In the genomic region with DNA sequence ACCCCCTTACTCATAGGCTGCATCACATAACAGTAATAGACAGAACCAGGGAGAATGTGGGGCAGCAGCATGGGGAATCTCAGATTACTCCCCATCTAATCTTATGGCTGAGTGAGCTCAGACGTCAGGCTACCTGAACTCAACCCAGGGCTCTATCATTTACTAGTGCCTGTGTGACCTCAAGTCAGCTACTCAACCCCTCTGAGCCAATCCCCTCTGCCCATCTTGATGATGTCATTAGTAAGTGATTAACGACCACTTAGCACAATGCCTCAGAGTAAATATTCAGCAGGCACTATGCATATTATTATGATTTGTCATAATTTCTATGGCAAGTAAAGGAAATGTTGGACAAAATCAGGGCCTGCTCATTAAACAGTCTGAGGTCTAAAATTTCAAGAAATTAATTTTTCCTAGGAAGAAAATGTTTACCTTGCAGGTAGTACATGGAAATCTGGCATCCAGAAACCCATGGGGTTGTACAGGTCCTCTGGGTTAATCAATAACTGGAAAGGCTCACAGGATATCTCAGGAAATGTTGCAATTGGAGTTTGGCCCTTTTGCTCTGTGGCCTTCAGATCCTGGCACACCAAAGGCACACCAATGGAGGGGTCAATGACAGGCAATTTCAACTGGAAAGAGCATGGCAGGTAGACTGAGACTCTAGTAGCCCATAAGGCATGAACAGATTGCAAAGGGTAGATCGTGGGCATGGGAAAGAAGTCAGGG, we compare ENCODE assay signal across 21 mouse cellular contexts.
DNase-seq lines count a peak whose midpoint lies in the region; ATAC-seq lines count a peak whose summit lies in the region.
"Had no signal": no experiment of that assay in that cellular context is flagged by ENCODE, and none has a peak within 500 bp of the region (broad histone marks: within the 10 kb centered on the region; RNA-seq: fewer than 3 reads in every experiment).

No protein-coding gene starts in this region.

- peak; percentile 49 to 67 for DNase-seq in kidney, adult 8-10 months
- DNase-seq in kidney, postnatal 4 days: no peak
- peak; percentile 11 for DNase-seq in kidney, postnatal 14 days
- DNase-seq in liver, embryonic 13.5 days: no peak
- DNase-seq in layer of hippocampus, adult 11-12 months (ENCODE audit: low spot score): no peak
- no peak for DNase-seq in urinary bladder, postnatal 14 days (ENCODE audit: low spot score)
- DNase-seq in cerebellum, adult 9-10 months: no peak
- DNase-seq: adrenal gland, postnatal 14 days; cerebellum, adult 11-12 months; cerebellum, postnatal 36 days; gastrocnemius, adult 2 months; heart, postnatal 14 days; right cerebral cortex, adult 18-20 months; thymus, postnatal 4 days had no signal

- H3K4me2 ChIP-seq in liver, embryonic 13.5 days: no peak overlapping the region
- H3K4me2 ChIP-seq: hindbrain, embryonic 15.5 days; midbrain, embryonic 12.5 days; neural tube, embryonic 13.5 days had no signal

- 43% methylated on average over 3 of the region's 3 CpGs for WGBS in liver, embryonic 13.5 days (ENCODE audit: insufficient replicate concordance)

- 0 out of 2 replicates have a peak, but pooled peaks cover 4% of the 10 kb centered on the region for H3K9me3 ChIP-seq in liver, embryonic 13.5 days (replicated peaks)
- H3K9me3 ChIP-seq: forebrain, embryonic 10.5 days; heart, embryonic 10.5 days; hindbrain, embryonic 15.5 days; midbrain, embryonic 12.5 days; neural tube, embryonic 13.5 days had no signal

- no peaks in the 10 kb centered on the region for H3K4me1 ChIP-seq in liver, embryonic 13.5 days (replicated peaks)
- H3K4me1 ChIP-seq: heart, embryonic 10.5 days; hindbrain, embryonic 15.5 days; midbrain, embryonic 12.5 days had no signal

- H3K27me3 ChIP-seq in liver, embryonic 13.5 days: no peaks in the 10 kb centered on the region
- H3K27me3 ChIP-seq: CH12.LX; hindbrain, embryonic 15.5 days; midbrain, embryonic 12.5 days; neural tube, embryonic 13.5 days had no signal

- H3K36me3 ChIP-seq in liver, embryonic 13.5 days: no peaks in the 10 kb centered on the region
- H3K36me3 ChIP-seq: forebrain, embryonic 10.5 days; heart, embryonic 10.5 days; hindbrain, embryonic 15.5 days; midbrain, embryonic 12.5 days; neural tube, embryonic 13.5 days had no signal

- peak overlapping the region; percentile 66 for H3K27ac ChIP-seq in liver, embryonic 13.5 days
- H3K27ac ChIP-seq: forebrain, embryonic 10.5 days; gastrocnemius, adult 2 months; heart, embryonic 10.5 days; hindbrain, embryonic 15.5 days; midbrain, embryonic 12.5 days; neural tube, embryonic 13.5 days had no signal

- no peak overlapping the region for H3K4me3 ChIP-seq in liver, embryonic 13.5 days (replicated peaks)
- H3K4me3 ChIP-seq: forebrain, embryonic 10.5 days; gastrocnemius, adult 2 months; heart, embryonic 10.5 days; hindbrain, embryonic 15.5 days; midbrain, embryonic 12.5 days; neural tube, embryonic 13.5 days had no signal

- H3K9ac ChIP-seq in liver, embryonic 13.5 days: no peak overlapping the region
- H3K9ac ChIP-seq: hindbrain, embryonic 15.5 days; midbrain, embryonic 12.5 days; neural tube, embryonic 13.5 days had no signal

- peak; percentile 86 for ATAC-seq in liver, embryonic 13.5 days (ENCODE audit: low read depth)
- ATAC-seq: lung, postnatal 0 days had no signal

Comparison
In these comparisons a context has a peak if more than half of its experiments do, and no peak if none do; other contexts are left out.
1. DNase-seq: peak in kidney, adult 8-10 months (2 of 2) and kidney, postnatal 14 days (single experiment); none in kidney, postnatal 4 days (0 of 2), liver, embryonic 13.5 days (single experiment), layer of hippocampus, adult 11-12 months (single experiment), urinary bladder, postnatal 14 days (single experiment) and cerebellum, adult 9-10 months (single experiment).